Mouse (Mus musculus): ENCODE measurements around the gene Usp47. TPM values are rescaled to one million over a fixed set of nuclear protein-coding genes. Genes with fewer than 3 reads are reported as not detected.
"Not testable (repeated sequence)": the region's sequence is repeated elsewhere in the genome, so short reads cannot be mapped to it uniquely, and the experiment has no call there.

The Usp47 gene
- polyA plus RNA-seq, 1 experiment: 6.7 TPM

- Histone ChIP-seq H3K36me3 (ENCODE audit: control insufficient read depth, insufficient read depth, low read length) (peaks cover 20% of the 10 kb centered on the region), H3K4me3 (ENCODE audit: low read depth, low read length) (no peak overlapping the region), H3K4me1 (ENCODE audit: control insufficient read depth, insufficient read depth, insufficient read length, low read length) (peaks cover 6% of the 10 kb centered on the region; the same call in 1 of the 2 replicates), H3K27ac (ENCODE audit: insufficient read depth, low read depth, low read length) (no peak overlapping the region; the same call in 1 of the 2 replicates), H3K27me3 (ENCODE audit: control insufficient read depth, insufficient read depth, low read length) (no peaks in the 10 kb centered on the region)
- WGBS: 81% methylated on average over 3 of the region's 3 CpGs
- TF ChIP-seq CTCF (IDR thresholded peaks at IDR 0.05; ENCODE audit: extremely low read depth, insufficient read length, insufficient replicate concordance, low read depth, low read length): no peak
- TF ChIP-seq POLR2A (IDR thresholded peaks at IDR 0.05; ENCODE audit: low read depth, low read length): no peak
Observed at GRCm38 (mm10) chr7:112053667-112054066, 30.4 kb downstream of the Usp47 start.

- Histone ChIP-seq H3K27me3 (ENCODE audit: control insufficient read depth, insufficient read depth, low read length) (no peaks in the 10 kb centered on the region), H3K27ac (ENCODE audit: insufficient read depth, low read depth, low read length) (no peak overlapping the region; the same call in 1 of the 2 replicates), H3K4me3 (ENCODE audit: low read depth, low read length) (no peak overlapping the region), H3K4me1 (ENCODE audit: control insufficient read depth, insufficient read depth, insufficient read length, low read length) (peaks cover 6% of the 10 kb centered on the region; the same call in 1 of the 2 replicates), H3K36me3 (ENCODE audit: control insufficient read depth, insufficient read depth, low read length) (peaks cover 26% of the 10 kb centered on the region)
- 45% methylated on average over 8 of the region's 8 CpGs for WGBS
- TF ChIP-seq POLR2A (IDR thresholded peaks at IDR 0.05; ENCODE audit: low read depth, low read length) (no peak), CTCF (IDR thresholded peaks at IDR 0.05; ENCODE audit: extremely low read depth, insufficient read length, insufficient replicate concordance, low read depth, low read length) (no peak)
Observed at GRCm38 (mm10) chr7:112055901-112056625, 32.8 kb downstream of the Usp47 start.

- H3K4me1 ChIP-seq (ENCODE audit: control insufficient read depth, insufficient read depth, insufficient read length, low read length): no peaks in the 10 kb centered on the region
- WGBS: 89% methylated on average over 5 of the region's 5 CpGs
- TF ChIP-seq POLR2A (IDR thresholded peaks at IDR 0.05; ENCODE audit: low read depth, low read length) (no peak), CTCF (IDR thresholded peaks at IDR 0.05; ENCODE audit: extremely low read depth, insufficient read length, insufficient replicate concordance, low read depth, low read length) (no peak)
- peaks cover 24% of the 10 kb centered on the region for H3K36me3 ChIP-seq (ENCODE audit: control insufficient read depth, insufficient read depth, low read length)
- no peaks in the 10 kb centered on the region for H3K27me3 ChIP-seq (ENCODE audit: control insufficient read depth, insufficient read depth, low read length)
- no peak overlapping the region for H3K27ac ChIP-seq (ENCODE audit: insufficient read depth, low read depth, low read length)
- H3K4me3 ChIP-seq (ENCODE audit: low read depth, low read length): no peak overlapping the region
Observed at GRCm38 (mm10) chr7:112074868-112075267, 51.6 kb downstream of the Usp47 start.

- no peaks in the 10 kb centered on the region for H3K4me1 ChIP-seq (ENCODE audit: control insufficient read depth, insufficient read depth, insufficient read length, low read length)
- H3K27me3 ChIP-seq (ENCODE audit: control insufficient read depth, insufficient read depth, low read length): no peaks in the 10 kb centered on the region
- H3K36me3 ChIP-seq (ENCODE audit: control insufficient read depth, insufficient read depth, low read length): peaks cover 43% of the 10 kb centered on the region
- H3K4me3 ChIP-seq (ENCODE audit: low read depth, low read length): no peak overlapping the region
- H3K27ac ChIP-seq (ENCODE audit: insufficient read depth, low read depth, low read length): no peak overlapping the region
- no peak for TF ChIP-seq POLR2A (IDR thresholded peaks at IDR 0.05; ENCODE audit: low read depth, low read length)
- TF ChIP-seq CTCF (IDR thresholded peaks at IDR 0.05; ENCODE audit: extremely low read depth, insufficient read length, insufficient replicate concordance, low read depth, low read length): no peak
- WGBS: 88% methylated on average over 1 of the region's 1 CpGs
Observed at GRCm38 (mm10) chr7:112082636-112083035, 59.3 kb downstream of the Usp47 start.

GRCm38 (mm10) chr7:112084222-112084621 lies 60.9 kb downstream of the Usp47 start:
- H3K27me3 ChIP-seq (ENCODE audit: control insufficient read depth, insufficient read depth, low read length): no peaks in the 10 kb centered on the region
- TF ChIP-seq CTCF (IDR thresholded peaks at IDR 0.05; ENCODE audit: extremely low read depth, insufficient read length, insufficient replicate concordance, low read depth, low read length): no peak
- no peak for TF ChIP-seq POLR2A (IDR thresholded peaks at IDR 0.05; ENCODE audit: low read depth, low read length)
- no peak overlapping the region for H3K27ac ChIP-seq (ENCODE audit: insufficient read depth, low read depth, low read length)
- H3K4me3 ChIP-seq (ENCODE audit: low read depth, low read length): no peak overlapping the region
- WGBS: 66% methylated on average over 2 of the region's 2 CpGs
- peaks cover 47% of the 10 kb centered on the region for H3K36me3 ChIP-seq (ENCODE audit: control insufficient read depth, insufficient read depth, low read length)
- no peaks in the 10 kb centered on the region for H3K4me1 ChIP-seq (ENCODE audit: control insufficient read depth, insufficient read depth, insufficient read length, low read length)

GRCm38 (mm10) chr7:112085062-112085461 lies 61.8 kb downstream of the Usp47 start:
- WGBS: 27% methylated on average over 4 of the region's 4 CpGs
- H3K4me3 ChIP-seq (ENCODE audit: low read depth, low read length): no peak overlapping the region
- H3K36me3 ChIP-seq (ENCODE audit: control insufficient read depth, insufficient read depth, low read length): peaks cover 46% of the 10 kb centered on the region
- TF ChIP-seq CTCF (IDR thresholded peaks at IDR 0.05; ENCODE audit: extremely low read depth, insufficient read length, insufficient replicate concordance, low read depth, low read length) (peak; percentile 85; the same call in 1 of the 2 replicates), POLR2A (IDR thresholded peaks at IDR 0.05; ENCODE audit: low read depth, low read length) (no peak)
- H3K27me3 ChIP-seq (ENCODE audit: control insufficient read depth, insufficient read depth, low read length): no peaks in the 10 kb centered on the region
- H3K27ac ChIP-seq (ENCODE audit: insufficient read depth, low read depth, low read length): no peak overlapping the region
- no peaks in the 10 kb centered on the region for H3K4me1 ChIP-seq (ENCODE audit: control insufficient read depth, insufficient read depth, insufficient read length, low read length)

GRCm38 (mm10) chr7:112086186-112086585 lies 62.9 kb downstream of the Usp47 start:
- TF ChIP-seq CTCF (IDR thresholded peaks at IDR 0.05; ENCODE audit: extremely low read depth, insufficient read length, insufficient replicate concordance, low read depth, low read length) (no peak), POLR2A (IDR thresholded peaks at IDR 0.05; ENCODE audit: low read depth, low read length) (no peak)
- Histone ChIP-seq H3K27me3 (ENCODE audit: control insufficient read depth, insufficient read depth, low read length) (no peaks in the 10 kb centered on the region), H3K36me3 (ENCODE audit: control insufficient read depth, insufficient read depth, low read length) (peaks cover 50% of the 10 kb centered on the region), H3K4me1 (ENCODE audit: control insufficient read depth, insufficient read depth, insufficient read length, low read length) (no peaks in the 10 kb centered on the region), H3K27ac (ENCODE audit: insufficient read depth, low read depth, low read length) (no peak overlapping the region), H3K4me3 (ENCODE audit: low read depth, low read length) (no peak overlapping the region)
- WGBS: 93% methylated on average over 2 of the region's 2 CpGs

- peaks cover 60% of the 10 kb centered on the region for H3K36me3 ChIP-seq (ENCODE audit: control insufficient read depth, insufficient read depth, low read length)
- 85% methylated on average over 4 of the region's 4 CpGs for WGBS
- not testable (repeated sequence) for H3K27ac ChIP-seq (ENCODE audit: insufficient read depth, low read depth, low read length); H3K27me3 ChIP-seq (ENCODE audit: control insufficient read depth, insufficient read depth, low read length); H3K4me1 ChIP-seq (ENCODE audit: control insufficient read depth, insufficient read depth, insufficient read length, low read length); H3K4me3 ChIP-seq (ENCODE audit: low read depth, low read length)
Observed at GRCm38 (mm10) chr7:112094923-112095322, 71.6 kb downstream of the Usp47 start.
